Mouse (Mus musculus) stomach, postnatal 0 days (tissue): ENCODE results near the gene Chst14.

Source experiments
- CTCF ChIP-seq: IDR thresholded peaks from 2 replicates; pipeline ENCODE4 v1.5.1; 2016; ENCODE audit warnings: antibody characterized with exemption, low read depth, mild to moderate bottlenecking, moderate library complexity
- EP300 ChIP-seq: optimal IDR thresholded peaks from 2 replicates; pipeline ENCODE3; 2016; ENCODE audit warnings: antibody characterized with exemption

- no peak for TF ChIP-seq CTCF
- no peak for TF ChIP-seq EP300
Measured at GRCm38 (mm10) chr2:118909151-118909550, 17.1 kb upstream of the Chst14 start.
